Mouse (Mus musculus) embryonic facial prominence, embryonic 12.5 days (tissue): ENCODE results near the gene Kdelc2. TPM values are rescaled to one million over a fixed set of nuclear protein-coding genes. Genes with fewer than 3 reads are reported as not detected.

ENCODE experiments used
- ATAC-seq: fragments of 200-750 bp; cut with Nextera tagmentation; 2 replicates; pipeline ENCODE4 v1.8.0; 2017; ENCODE audit not compliant: insufficient number of reproducible peaks, insufficient read depth, low FRiP score, low TSS enrichment
- H3K27ac ChIP-seq: fragments of 300-500 bp; sonication (generic); 2 replicates; pipeline ENCODE4 v1.5.1; 2016; ENCODE audit warnings: mild to moderate bottlenecking
- H3K27me3 ChIP-seq: fragments of 300-500 bp; sonication (generic); 2 replicates; pipeline ENCODE4 v1.6.1; 2016; ENCODE audit warnings: mild to moderate bottlenecking, moderate library complexity
- H3K36me3 ChIP-seq: fragments of 300-500 bp; sonication (generic); 2 replicates; pipeline ENCODE4 v1.6.1; 2016; ENCODE audit warnings: mild to moderate bottlenecking
- H3K4me1 ChIP-seq: fragments of 300-500 bp; sonication (generic); 2 replicates; pipeline ENCODE4 v1.6.1; 2016
- H3K4me2 ChIP-seq: fragments of 300-500 bp; sonication (generic); replicated peaks from 2 replicates; pipeline ENCODE4 v1.6.1; 2016; ENCODE audit warnings: mild to moderate bottlenecking, moderate library complexity
- H3K4me3 ChIP-seq: fragments of 300-500 bp; sonication (generic); 2 replicates; pipeline ENCODE4 v1.5.1; 2016; ENCODE audit warnings: mild to moderate bottlenecking
- H3K9ac ChIP-seq: fragments of 300-500 bp; sonication (generic); 2 replicates; pipeline ENCODE4 v1.6.1; 2016; ENCODE audit warnings: mild to moderate bottlenecking, moderate library complexity
- H3K9me3 ChIP-seq: fragments of 300-500 bp; sonication (generic); 2 replicates; pipeline ENCODE4 v1.6.1; 2016; ENCODE audit warnings: mild to moderate bottlenecking, moderate library complexity
- WGBS: fragments of 180-500 bp; shearing (Covaris S2); methylation state at CpG from one replicate; pipeline ENCODE4 v1.1.7; 2016; 5-methylcytosine and 5-hydroxymethylcytosine counted together
- polyA plus RNA-seq: library from polyadenylated mRNA; unstranded; fragments of >200 nt; fragmentation: Nextera tagmentation; extraction: Ambion mirVana; gene quantifications from 2 replicates; pipeline ENCODE4 v1.2.1, GENCODE M21; 2016

The Kdelc2 gene
- polyA plus RNA-seq, 1 experiment from 2014 or later: 21.3 TPM

GRCm38 (mm10) chr9:53389109-53389508 is 5.3 kb downstream of the Kdelc2 start:
- no peak for ATAC-seq
- H3K4me3 ChIP-seq: no peak overlapping the region
- 84% methylated on average over 3 of the region's 3 CpGs for WGBS
- no peaks in the 10 kb centered on the region for H3K9me3 ChIP-seq
- H3K36me3 ChIP-seq: 0 out of 2 replicates have a peak, but pooled peaks cover 3% of the 10 kb centered on the region
- no peak overlapping the region for H3K27ac ChIP-seq
- H3K9ac ChIP-seq: no peak overlapping the region
- H3K4me2 ChIP-seq: no peak overlapping the region
- H3K27me3 ChIP-seq: no peaks in the 10 kb centered on the region
- H3K4me1 ChIP-seq: no peaks in the 10 kb centered on the region

- no peak overlapping the region for H3K4me2 ChIP-seq
- no peak overlapping the region for H3K27ac ChIP-seq
- ATAC-seq: no peak
- no peaks in the 10 kb centered on the region for H3K4me1 ChIP-seq
- 0 out of 2 replicates have a peak, but pooled peaks cover 3% of the 10 kb centered on the region for H3K36me3 ChIP-seq
- H3K4me3 ChIP-seq: no peak overlapping the region
- no peaks in the 10 kb centered on the region for H3K27me3 ChIP-seq
- no peaks in the 10 kb centered on the region for H3K9me3 ChIP-seq
- WGBS: 63% methylated on average over 7 of the region's 7 CpGs
- H3K9ac ChIP-seq: no peak overlapping the region
These were observed 6.3 kb downstream of the Kdelc2 start for GRCm38 (mm10) chr9:53390136-53390535.

- WGBS: 80% methylated on average over 13 of the region's 13 CpGs
- H3K4me2 ChIP-seq: no peak overlapping the region
- no peak overlapping the region for H3K27ac ChIP-seq
- H3K4me3 ChIP-seq: no peak overlapping the region
- H3K4me1 ChIP-seq: peaks cover 7% of the 10 kb centered on the region; the same call in 1 of the 2 replicates
- no peaks in the 10 kb centered on the region for H3K9me3 ChIP-seq
- no peak for ATAC-seq
- H3K9ac ChIP-seq: no peak overlapping the region
- no peaks in the 10 kb centered on the region for H3K27me3 ChIP-seq
- H3K36me3 ChIP-seq: no peaks in the 10 kb centered on the region
These were observed 14.0 kb downstream of the Kdelc2 start for GRCm38 (mm10) chr9:53397685-53398387.

GRCm38 (mm10) chr9:53398388-53398700 is 14.5 kb downstream of the Kdelc2 start:
- no peak overlapping the region for H3K9ac ChIP-seq
- peaks cover 8% of the 10 kb centered on the region; the same call in 1 of the 2 replicates for H3K4me1 ChIP-seq
- ATAC-seq: no peak
- 14% methylated on average over 5 of the region's 5 CpGs for WGBS
- no peak overlapping the region for H3K4me2 ChIP-seq
- H3K4me3 ChIP-seq: no peak overlapping the region
- H3K27me3 ChIP-seq: no peaks in the 10 kb centered on the region
- H3K9me3 ChIP-seq: no peaks in the 10 kb centered on the region
- no peak overlapping the region for H3K27ac ChIP-seq
- no peaks in the 10 kb centered on the region for H3K36me3 ChIP-seq

GRCm38 (mm10) chr9:53399537-53399936 is 15.7 kb downstream of the Kdelc2 start:
- Histone ChIP-seq H3K4me2 (no peak overlapping the region), H3K27me3 (no peaks in the 10 kb centered on the region), H3K36me3 (no peaks in the 10 kb centered on the region), H3K27ac (no peak overlapping the region), H3K4me1 (peaks cover 8% of the 10 kb centered on the region; the same call in 1 of the 2 replicates), H3K4me3 (no peak overlapping the region), H3K9ac (no peak overlapping the region), H3K9me3 (no peaks in the 10 kb centered on the region)
- ATAC-seq: no peak
- 96% methylated on average over 8 of the region's 8 CpGs for WGBS

- WGBS: 83% methylated on average over 4 of the region's 4 CpGs
- Histone ChIP-seq H3K27me3 (no peaks in the 10 kb centered on the region), H3K27ac (no peak overlapping the region), H3K4me3 (no peak overlapping the region), H3K36me3 (no peaks in the 10 kb centered on the region), H3K4me1 (peaks cover 8% of the 10 kb centered on the region; the same call in 1 of the 2 replicates), H3K9me3 (no peaks in the 10 kb centered on the region), H3K9ac (no peak overlapping the region), H3K4me2 (no peak overlapping the region)
- ATAC-seq: no peak
These were observed 16.9 kb downstream of the Kdelc2 start for GRCm38 (mm10) chr9:53400696-53401095.

- Histone ChIP-seq H3K4me1 (peaks cover 8% of the 10 kb centered on the region; the same call in 1 of the 2 replicates), H3K9ac (no peak overlapping the region), H3K4me2 (no peak overlapping the region), H3K9me3 (no peaks in the 10 kb centered on the region), H3K27ac (no peak overlapping the region), H3K27me3 (no peaks in the 10 kb centered on the region), H3K4me3 (no peak overlapping the region), H3K36me3 (no peaks in the 10 kb centered on the region)
- no peak for ATAC-seq
- 83% methylated on average over 8 of the region's 8 CpGs for WGBS
These were observed 17.3 kb downstream of the Kdelc2 start for GRCm38 (mm10) chr9:53401146-53401545.

- H3K36me3 ChIP-seq: no peaks in the 10 kb centered on the region
- peak within 1 kb of the TSS; percentile 23; the same call in 1 of the 2 replicates for H3K27ac ChIP-seq
- H3K4me3 ChIP-seq: no peak within 1 kb of the TSS
- ATAC-seq: no peak
- peaks cover 8% of the 10 kb centered on the region; the same call in 1 of the 2 replicates for H3K4me1 ChIP-seq
- H3K4me2 ChIP-seq: peak within 1 kb of the TSS; percentile 22; the same call in 1 of the 2 replicates
- WGBS: 26% methylated on average over 11 of the region's 11 CpGs
- H3K9me3 ChIP-seq: no peaks in the 10 kb centered on the region
- no peak within 1 kb of the TSS; the same call in 1 of the 2 replicates for H3K9ac ChIP-seq
- no peaks in the 10 kb centered on the region for H3K27me3 ChIP-seq
These were observed 18.5 kb downstream of the Kdelc2 start, which contains the start of gene 4930550C14Rik for GRCm38 (mm10) chr9:53402291-53402711. 4930550C14Rik (plus strand) TSS chr9:53402325.

GRCm38 (mm10) chr9:53402991-53403390 is 19.2 kb downstream of the Kdelc2 start:
- 62% methylated on average over 8 of the region's 8 CpGs for WGBS
- peak overlapping the region; percentile 23; the same call in 1 of the 2 replicates for H3K27ac ChIP-seq
- H3K4me2 ChIP-seq: no peak overlapping the region
- H3K36me3 ChIP-seq: no peaks in the 10 kb centered on the region
- H3K9ac ChIP-seq: no peak overlapping the region
- H3K27me3 ChIP-seq: no peaks in the 10 kb centered on the region
- H3K4me1 ChIP-seq: peaks cover 8% of the 10 kb centered on the region; the same call in 1 of the 2 replicates
- H3K9me3 ChIP-seq: no peaks in the 10 kb centered on the region
- no peak; the same call in 1 of the 2 replicates for ATAC-seq
- no peak overlapping the region for H3K4me3 ChIP-seq

- no peak overlapping the region for H3K4me3 ChIP-seq
- H3K9me3 ChIP-seq: no peaks in the 10 kb centered on the region
- ATAC-seq: no peak
- no peaks in the 10 kb centered on the region for H3K27me3 ChIP-seq
- WGBS: 80% methylated on average over 6 of the region's 6 CpGs
- no peak overlapping the region for H3K9ac ChIP-seq
- no peaks in the 10 kb centered on the region for H3K36me3 ChIP-seq
- H3K27ac ChIP-seq: 0 out of 2 replicates have a peak overlapping the region, but pooled peaks have one; percentile 43
- peaks cover 8% of the 10 kb centered on the region; the same call in 1 of the 2 replicates for H3K4me1 ChIP-seq
- 0 out of 2 replicates have a peak overlapping the region, but pooled peaks have one; percentile 52 for H3K4me2 ChIP-seq
These were observed 20.4 kb downstream of the Kdelc2 start for GRCm38 (mm10) chr9:53404050-53404752.

- Histone ChIP-seq H3K9me3 (no peaks in the 10 kb centered on the region), H3K4me1 (peaks cover 8% of the 10 kb centered on the region; the same call in 1 of the 2 replicates), H3K36me3 (no peaks in the 10 kb centered on the region), H3K4me3 (peak overlapping the region; percentile 34), H3K27ac (peak overlapping the region; percentile 61; the same call in 1 of the 2 replicates), H3K9ac (0 out of 2 replicates have a peak overlapping the region, but pooled peaks have one; percentile 37), H3K4me2 (peak overlapping the region; percentile 52), H3K27me3 (no peaks in the 10 kb centered on the region)
- 27% methylated on average over 21 of the region's 21 CpGs for WGBS
- peak; percentile 73 for ATAC-seq
These were observed 21.2 kb downstream of the Kdelc2 start for GRCm38 (mm10) chr9:53404753-53405722.
